Mouse (Mus musculus) cerebellum, adult 11 months (tissue): ENCODE measurements at regions not wholly inside any gene's neighbourhood (a gene's known extent, or its start where the extent isn't known, plus 50 kb on each side); places are given as distances from the start of the nearest gene placed in this dataset.

Experiments
- DNase-seq: peaks from one replicate; pipeline ENCODE4 v3.0.0; 2022

DNA sequence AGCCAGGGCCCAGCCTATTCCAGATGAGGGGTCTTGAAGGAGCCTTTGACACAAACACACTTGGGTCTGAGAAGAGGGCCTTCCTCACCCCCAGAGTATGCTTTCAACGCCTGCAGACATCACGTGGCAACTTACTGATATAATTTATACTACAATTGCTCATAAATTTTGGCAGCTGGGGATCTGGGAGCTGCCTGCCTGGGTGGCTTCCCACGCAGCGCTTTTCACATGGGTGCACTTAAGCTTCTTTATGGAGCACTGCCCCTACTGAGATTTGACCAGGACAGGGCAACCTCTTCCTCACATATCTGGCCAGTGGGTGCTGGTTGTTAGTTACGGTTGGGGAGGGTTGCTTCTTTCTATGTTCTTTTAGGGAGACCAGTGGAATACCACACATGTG, 61.6 kb downstream of the Spesp1 start:
- DNase-seq = no peak

DNA sequence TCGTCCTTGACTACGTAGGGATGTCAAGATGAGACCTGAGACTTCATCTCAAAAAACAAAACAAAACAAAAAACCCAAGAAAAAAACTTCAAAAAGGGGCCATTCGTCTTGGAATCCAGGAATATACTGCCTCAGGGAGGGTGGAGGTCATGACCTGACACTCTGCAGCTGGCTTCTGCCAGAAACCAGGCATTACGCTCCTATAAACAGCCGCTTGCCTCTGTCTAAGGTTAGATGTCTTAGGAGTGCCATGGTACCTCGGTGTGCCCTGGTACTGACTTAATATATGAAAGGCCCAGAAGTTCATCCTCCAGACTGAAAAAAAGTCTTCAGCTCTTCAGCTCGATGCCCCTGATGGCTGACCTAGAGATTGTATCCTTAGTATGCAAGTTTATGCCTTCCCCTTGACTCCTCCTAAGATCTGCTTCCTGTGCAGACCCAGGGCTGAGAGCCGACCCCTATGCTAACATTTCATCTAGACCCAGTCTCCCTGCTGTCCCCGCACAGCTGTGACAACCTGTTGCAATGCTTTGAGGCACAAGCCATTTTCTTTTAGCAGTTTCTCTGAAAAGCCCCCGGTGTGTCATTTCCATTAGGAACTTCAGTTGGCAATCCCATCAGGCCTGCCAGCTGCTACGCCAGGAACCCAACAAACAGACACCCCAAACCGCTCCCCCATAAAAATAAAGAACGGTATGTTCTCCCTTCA, 66.7 kb downstream of the Spesp1 start:
- DNase-seq = no peak

DNA sequence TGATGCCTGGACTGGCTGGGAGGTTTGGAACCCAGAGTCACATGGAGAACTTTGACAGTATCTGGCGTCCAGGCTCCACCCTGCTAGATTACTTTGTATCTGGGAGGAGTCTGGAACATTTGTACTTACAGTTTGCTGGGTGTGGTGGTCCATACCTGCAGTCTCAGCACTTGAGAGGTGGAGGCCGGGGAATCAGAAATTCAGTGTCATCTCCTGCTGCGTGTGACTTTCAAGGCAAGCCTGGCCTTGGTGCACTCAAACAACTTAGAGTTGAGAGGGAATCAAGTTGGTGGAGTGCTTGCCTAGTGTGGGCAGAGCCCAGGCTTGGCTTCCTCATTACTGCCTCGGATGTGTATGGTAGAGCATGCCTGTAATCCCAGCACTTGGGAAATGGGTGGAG, 67.5 kb downstream of the Spesp1 start:
- DNase-seq = no peak

DNA sequence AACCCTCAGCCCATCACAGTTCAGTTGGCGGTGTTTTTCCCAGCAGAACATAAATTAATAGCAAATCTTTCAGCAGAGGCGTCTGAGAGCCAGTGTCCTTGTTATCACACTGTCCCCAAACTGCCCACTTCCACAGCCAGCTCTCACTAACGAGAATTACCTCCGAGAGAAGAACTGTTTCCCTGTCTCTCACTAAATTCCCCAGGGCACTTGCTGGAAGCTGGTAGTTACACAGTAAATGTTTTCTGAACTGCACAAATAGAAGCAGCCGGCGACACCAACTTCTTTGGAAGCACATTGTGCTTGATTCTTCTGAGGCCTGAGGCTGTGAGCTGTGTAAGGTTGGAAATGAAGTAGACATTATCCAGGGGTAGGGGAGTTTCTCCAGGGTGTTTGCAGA, 69.4 kb downstream of the Spesp1 start:
- no peak for DNase-seq

DNA sequence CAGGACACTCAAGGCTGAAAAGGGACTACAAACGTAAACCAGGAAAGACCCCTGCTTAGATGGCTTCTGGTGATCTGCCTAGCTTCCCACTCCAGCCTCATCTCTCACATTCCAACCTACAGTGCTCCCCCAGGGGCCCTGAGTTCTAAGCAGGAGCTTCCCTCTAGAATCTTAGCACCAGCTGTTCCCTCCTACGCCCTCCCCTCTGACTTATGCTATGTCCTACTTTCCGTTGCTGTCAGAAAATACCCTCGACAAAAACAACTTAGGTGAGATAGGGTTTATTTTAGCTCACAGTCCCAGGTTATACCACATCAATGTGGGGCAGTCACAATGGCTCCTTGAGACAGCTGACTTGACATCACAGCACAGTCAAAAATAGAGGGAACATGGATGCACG, 71.2 kb downstream of the Spesp1 start:
- no peak for DNase-seq

DNA sequence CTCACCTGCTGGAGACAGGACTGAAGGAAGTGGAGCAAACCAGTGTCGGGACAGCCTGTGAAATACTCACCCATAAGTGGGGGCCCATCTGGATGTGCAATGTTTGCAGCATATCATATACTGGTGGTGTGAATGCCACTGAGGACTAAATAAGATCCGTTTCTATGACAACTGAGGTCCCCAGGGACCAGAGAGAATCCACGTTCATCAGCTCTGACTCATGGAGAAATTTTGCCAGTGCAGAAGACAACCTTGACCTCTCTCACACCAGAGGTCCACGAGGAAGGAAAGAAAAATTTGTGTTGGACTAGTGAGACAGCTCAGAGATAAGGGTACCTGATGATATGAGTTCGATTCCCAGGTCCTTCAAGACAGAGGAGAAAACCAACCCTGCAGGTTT, 73.6 kb downstream of the Spesp1 start:
- DNase-seq = no peak

DNA sequence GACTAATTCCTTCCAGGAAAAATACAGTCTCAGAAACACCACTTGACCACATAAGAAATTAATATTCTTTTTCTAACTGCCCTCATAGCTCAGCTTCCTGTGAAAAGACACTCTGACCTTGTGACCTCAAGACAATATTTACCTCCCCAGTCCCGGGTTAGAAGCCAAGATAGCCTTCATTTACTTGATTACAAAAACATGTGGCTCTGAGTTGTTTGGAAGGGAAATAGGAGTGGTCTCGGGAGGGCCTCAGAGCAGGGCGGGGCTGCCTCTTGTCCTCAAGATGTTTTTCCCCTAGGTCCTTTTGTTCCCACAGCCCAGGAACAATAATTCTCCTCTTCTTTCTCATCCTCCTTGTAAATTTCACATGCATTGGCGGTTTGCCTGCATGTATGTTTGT, 76.7 kb downstream of the Spesp1 start:
- DNase-seq = no peak

DNA sequence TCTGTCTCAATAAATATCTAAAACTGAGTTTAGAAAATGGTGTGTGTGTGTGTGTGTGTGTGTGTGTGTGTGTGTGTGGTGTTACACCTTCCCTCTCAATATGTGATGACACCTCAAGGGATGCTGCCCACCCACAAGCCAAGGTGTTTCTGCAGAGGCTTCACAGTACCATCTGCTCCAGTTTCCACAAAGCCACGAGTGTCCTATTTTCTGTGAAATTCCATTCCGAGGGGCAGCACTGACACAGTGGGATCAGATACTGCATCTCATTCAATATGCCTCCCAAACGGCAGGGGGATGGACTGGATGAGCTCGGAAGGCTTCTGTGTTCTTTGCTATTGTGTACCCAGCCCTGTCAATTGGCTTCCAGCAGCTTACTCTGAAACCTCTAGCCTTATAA, 78.5 kb downstream of the Spesp1 start:
- no peak for DNase-seq

DNA sequence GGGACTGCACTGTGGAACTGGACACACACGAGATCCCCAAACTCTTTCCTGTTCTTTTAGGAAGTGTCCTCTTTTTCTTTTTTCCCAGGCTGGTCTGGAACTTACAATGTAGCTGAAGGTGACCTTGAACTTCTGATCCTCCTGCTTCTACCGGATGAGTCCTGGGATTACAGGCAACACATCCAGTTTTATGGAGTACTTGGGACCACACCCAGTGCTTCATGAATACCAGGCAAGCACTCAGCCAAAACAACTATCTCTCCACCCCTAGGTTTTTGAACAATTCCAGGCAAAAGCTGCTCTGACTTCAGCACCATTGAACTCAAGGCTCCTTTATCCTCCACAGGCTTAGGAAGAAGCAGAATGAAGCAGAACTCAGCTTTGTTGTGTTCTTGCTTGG, 79.7 kb downstream of the Spesp1 start:
- DNase-seq = no peak

DNA sequence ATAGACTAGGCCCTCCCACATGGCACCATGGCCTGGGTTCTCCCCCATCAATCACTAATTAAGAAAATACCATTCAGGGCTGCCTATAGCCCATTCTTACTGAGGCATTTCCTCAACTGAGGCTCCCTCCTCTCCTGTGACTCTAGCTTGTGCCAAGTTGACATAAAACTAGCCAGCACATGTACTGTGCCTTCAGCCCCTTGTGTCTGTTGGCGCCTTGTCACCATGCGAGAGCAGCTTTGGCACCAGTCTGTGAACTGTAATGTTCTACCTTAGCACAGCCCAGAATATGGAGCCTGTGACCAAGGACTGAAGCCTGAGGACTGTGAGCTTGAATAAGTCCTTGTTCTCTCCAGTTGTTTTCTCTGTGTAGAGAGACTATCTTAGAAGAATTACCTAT, 75.0 kb upstream of the Glce start:
- no peak for DNase-seq

DNA sequence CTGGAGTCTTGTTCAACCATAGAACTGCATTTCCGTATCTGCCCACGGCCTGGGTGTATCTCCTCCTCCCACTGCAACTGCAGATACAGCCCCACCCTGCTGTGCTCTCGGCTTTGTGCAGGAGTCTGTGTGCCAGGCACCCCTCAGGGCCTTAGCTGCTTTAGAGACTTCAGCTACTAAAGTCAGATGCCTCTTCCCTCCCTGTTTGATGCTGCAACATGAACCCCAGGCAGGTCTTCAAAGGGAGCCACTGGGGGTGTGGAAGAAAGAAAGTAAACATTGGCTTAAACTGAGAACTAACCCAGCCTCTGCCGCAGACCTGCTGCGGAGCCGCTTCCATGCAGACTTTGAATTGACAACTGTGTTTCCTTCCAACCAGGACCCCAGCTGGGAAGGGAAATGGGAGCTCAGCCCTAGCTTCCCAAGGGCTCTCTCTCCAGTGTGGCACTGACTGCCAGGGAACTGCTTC, 70.0 kb upstream of the Glce start:
- no peak for DNase-seq

DNA sequence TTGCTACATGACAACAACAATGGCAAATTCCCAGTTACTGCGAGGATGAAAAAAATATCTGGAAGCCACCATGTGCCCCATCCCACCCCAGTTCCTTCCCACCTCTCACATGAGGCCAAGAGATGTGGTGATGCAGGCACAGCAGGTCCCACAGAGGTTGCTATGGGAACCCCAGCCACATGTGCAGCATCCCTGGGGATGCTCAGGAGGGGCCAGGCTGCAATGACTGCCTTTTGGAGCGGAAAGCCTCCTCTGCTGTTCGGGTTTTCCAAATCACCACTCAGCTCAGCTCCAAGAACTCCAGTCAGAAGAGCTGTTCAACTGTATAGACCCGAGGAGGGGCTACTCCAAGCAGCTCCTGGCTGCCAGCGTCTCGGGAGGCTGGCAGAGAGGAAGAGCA, 68.0 kb upstream of the Glce start:
- DNase-seq = no peak

DNA sequence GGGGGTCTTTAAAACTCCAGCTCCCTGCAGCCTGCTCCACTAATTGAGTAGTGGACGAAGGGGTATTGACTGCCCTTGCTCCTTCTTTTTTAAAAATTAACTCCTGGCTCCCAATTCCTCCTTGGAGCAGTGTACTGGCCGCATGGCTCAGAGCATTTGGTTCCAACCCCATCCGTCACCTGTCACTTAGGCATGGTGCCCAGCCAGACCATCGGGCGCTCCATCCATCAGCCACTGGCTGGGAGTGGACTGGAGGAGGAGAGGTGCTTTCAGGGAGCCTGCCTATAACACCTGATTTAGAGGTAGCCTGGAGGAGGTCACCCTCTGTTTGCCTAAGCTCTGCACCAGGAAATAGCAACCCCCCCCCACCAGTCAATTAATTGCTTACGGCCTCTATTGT, 66.4 kb upstream of the Glce start:
- DNase-seq = peak; percentile 88

DNA sequence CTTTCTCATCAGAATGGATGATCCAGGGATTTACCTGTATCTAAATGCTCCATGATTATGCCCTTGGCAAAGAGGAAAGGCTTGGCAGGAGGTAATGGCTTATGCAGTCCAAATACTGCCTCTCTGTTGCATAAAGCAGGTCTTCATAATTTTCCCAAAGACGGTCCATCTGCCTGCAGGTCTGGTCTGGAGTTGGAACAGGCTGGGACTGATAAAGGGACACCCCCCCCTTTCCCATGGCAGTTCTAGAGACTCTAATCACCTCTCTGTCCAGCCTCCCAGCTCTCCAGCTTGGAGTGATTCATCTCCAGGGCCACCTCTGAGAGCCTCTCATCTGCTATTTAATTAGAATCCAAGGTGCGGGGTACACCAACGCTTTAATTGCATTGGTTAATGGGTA, 65.9 kb upstream of the Glce start:
- DNase-seq = peak; percentile 69

DNA sequence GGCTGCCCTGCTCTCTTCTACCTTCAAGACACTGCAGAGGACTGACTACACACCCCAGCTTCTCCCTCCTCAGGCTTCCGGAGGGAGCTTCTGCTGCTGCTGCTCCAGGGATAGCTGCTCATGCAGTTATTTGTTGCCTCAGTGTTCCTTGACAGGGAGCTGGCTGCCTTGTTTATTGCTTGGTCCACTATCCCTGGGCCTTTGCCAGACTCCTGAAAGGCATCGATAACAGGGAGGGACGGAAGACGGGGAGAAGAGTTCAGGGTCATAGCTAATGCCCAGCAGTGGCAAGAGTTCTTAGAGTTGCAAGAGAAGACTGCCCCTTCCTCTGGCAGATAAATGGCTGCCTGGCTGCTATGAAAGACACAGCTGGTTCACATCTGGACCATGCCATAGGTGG, 64.4 kb upstream of the Glce start:
- no peak for DNase-seq

DNA sequence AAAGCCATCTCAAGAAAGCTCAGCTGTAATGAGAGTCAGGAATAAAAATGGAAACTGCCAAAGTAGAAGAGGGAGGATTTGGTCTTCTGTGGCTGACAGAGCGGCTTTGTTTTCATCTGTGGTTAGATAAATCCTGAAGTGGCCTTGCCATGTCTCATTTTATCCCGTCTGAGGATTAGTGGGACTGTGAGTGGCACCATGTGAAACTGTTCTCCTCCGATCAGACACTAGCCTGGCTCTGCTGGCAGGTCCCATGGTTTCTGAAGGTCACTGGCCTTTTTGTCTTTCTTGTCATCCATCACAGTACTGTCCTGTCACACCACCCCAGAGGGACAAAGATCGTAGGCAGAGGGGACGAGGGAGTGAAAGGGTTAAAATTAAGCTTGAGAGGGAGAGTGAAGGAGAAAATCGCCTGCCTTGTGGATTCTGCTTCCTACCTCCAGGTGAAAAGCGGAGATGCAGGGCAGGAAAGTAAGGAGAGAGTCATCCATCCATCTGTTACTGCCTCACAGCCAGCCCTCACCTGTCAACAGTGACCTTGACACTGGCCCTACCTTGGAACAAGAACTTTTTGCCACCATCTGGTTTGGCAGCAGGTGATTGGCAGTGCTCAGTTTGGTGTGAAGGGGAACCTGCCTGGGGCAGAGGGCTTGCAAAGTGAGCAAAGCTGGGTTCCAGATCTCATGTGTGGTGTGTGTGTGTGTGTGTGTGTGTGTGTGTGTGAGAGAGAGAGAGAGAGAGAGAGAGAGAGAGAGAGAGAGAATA, 63.2 kb upstream of the Glce start:
- peak; percentile 30 for DNase-seq

DNA sequence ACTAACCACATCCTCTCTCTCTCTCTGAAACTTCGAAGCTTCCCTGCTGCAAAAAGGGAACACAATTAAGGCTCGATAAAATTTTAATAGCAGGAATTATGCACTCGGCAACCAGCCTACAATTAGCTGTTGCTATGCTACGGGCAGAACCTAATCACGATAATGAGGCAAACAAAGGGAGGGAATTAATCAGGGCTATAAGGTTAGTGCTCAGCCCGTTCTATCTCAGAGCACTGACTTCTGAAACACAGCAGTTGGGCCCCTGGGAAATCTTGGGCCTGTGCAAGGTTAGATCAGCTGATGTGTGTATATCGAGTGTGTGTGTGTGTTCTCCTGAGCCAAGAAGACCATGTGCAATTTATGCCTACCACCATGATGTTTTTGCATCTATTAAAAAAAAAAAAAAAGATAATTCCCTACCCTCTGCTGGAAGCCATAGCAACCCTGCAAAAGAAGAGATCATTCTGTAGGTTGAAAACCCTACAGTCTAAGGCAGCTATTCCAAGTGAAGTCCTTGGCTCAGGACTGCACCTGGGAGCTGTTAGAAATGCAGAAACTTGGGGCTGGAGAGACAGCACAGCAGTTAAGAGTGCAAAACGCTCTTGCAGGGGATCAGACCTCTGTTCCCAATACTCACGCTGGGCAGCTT, 58.9 kb upstream of the Glce start:
- no peak for DNase-seq

DNA sequence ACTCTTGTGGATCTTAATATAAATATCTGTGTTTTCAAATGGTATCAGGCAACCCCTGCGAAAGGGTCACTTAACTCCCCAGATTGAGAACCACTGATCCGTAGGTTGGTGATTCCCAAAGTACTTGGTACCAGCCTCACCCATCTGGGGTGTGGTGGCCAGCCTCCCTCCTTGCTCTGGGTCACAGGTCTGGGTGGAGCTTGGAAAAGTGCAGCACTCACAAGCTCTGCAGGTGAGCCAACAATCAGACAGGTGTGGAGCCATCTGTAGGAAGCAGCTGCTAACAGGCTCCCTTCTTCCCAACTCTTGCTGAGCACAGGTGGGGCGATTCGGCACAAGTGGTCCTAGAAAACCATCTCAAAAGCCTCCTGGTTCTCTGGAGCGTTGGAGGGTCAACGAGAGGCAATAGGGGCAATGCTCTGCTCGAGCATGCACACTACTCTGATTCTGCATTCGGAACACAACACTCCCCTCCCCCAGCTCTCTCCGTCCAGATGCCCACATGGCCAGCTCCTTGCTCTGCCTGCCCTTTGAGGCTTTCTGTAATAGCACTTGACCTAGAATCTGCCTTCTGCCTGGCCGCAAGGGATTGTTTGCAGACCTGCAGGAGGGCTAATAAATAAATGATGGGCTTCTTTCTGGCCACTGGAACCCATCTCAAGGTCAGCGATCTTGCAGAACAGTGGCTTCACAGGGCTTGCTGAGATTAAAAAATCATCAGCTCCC, 58.2 kb upstream of the Glce start:
- no peak for DNase-seq

DNA sequence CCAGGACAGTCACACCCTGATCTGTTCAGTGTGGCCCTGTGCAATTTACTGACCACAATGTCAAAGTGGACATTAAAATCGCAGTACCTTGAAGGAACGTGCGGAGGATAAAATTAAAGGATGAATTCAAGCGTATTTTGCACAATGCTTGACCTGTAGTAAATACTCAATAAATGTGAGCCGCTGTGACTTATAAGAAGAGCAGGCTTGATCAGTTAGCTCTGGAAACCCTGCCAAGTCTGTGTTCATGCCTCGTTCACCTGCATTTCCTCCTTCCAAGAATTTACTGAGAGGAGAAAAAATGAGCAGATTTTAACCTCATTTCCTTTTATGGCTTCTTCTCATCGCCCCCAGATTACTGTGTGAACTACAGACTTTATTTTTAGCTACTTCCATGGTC, 52.2 kb upstream of the Glce start:
- DNase-seq = no peak
